Mouse (Mus musculus) right cerebral cortex, adult 18-20 months (tissue): Measurements from ENCODE around the gene Slc6a12.

Experiments used
- DNase-seq: peaks from one replicate; pipeline ENCODE4 v3.0.0; 2022; ENCODE audit warnings: mixed read lengths

The Slc6a12 gene

GRCm38 (mm10) chr6:121343026-121343770 lies at the start of gene Slc6a12:
Gene Slc6a12 (plus strand): TSS chr6:121343076.
- no peak for DNase-seq

- DNase-seq = no peak
Observed at GRCm38 (mm10) chr6:121299317-121299716, 43.6 kb upstream of the Slc6a12 start.

GRCm38 (mm10) chr6:121299954-121300353 lies 42.9 kb upstream of the Slc6a12 start, which contains the start of gene Slc6a13:
Gene Slc6a13 (plus strand): TSS chr6:121300227.
- no peak for DNase-seq

- no peak for DNase-seq
Observed at GRCm38 (mm10) chr6:121300504-121300903, 42.4 kb upstream of the Slc6a12 start.

- no peak for DNase-seq
Observed at GRCm38 (mm10) chr6:121303466-121304220, 39.2 kb upstream of the Slc6a12 start.

GRCm38 (mm10) chr6:121304630-121305029 lies 38.2 kb upstream of the Slc6a12 start:
- DNase-seq = no peak

- DNase-seq = no peak
Observed at GRCm38 (mm10) chr6:121305571-121305970, 37.3 kb upstream of the Slc6a12 start.

GRCm38 (mm10) chr6:121310984-121311383 lies 31.9 kb upstream of the Slc6a12 start:
- DNase-seq = no peak

- no peak for DNase-seq
Observed at GRCm38 (mm10) chr6:121319099-121319498, 23.8 kb upstream of the Slc6a12 start.

GRCm38 (mm10) chr6:121322381-121323110 lies 20.3 kb upstream of the Slc6a12 start:
- no peak for DNase-seq

GRCm38 (mm10) chr6:121325298-121325697 lies 17.6 kb upstream of the Slc6a12 start:
- DNase-seq = no peak

GRCm38 (mm10) chr6:121325740-121326139 lies 17.1 kb upstream of the Slc6a12 start:
- DNase-seq = no peak

GRCm38 (mm10) chr6:121326486-121327069 lies 16.3 kb upstream of the Slc6a12 start:
- DNase-seq = no peak

GRCm38 (mm10) chr6:121328417-121328884 lies 14.4 kb upstream of the Slc6a12 start:
- DNase-seq = peak; percentile 22

- DNase-seq = peak; percentile 18
Observed at GRCm38 (mm10) chr6:121329848-121330508, 12.9 kb upstream of the Slc6a12 start.

- no peak for DNase-seq
Observed at GRCm38 (mm10) chr6:121335841-121336240, 7.0 kb upstream of the Slc6a12 start.

GRCm38 (mm10) chr6:121336558-121336957 lies 6.3 kb upstream of the Slc6a12 start:
- DNase-seq = no peak

GRCm38 (mm10) chr6:121337229-121337628 lies 5.6 kb upstream of the Slc6a12 start:
- DNase-seq = no peak

GRCm38 (mm10) chr6:121337770-121338518 lies 4.9 kb upstream of the Slc6a12 start:
- peak; percentile 78 for DNase-seq

- DNase-seq = no peak
Observed at GRCm38 (mm10) chr6:121338519-121338896, 4.4 kb upstream of the Slc6a12 start.

GRCm38 (mm10) chr6:121341650-121342049 lies 1.2 kb upstream of the Slc6a12 start:
- no peak for DNase-seq

- DNase-seq = no peak
Observed at GRCm38 (mm10) chr6:121343771-121344123, 871 bp downstream of the Slc6a12 start.
